Mouse (Mus musculus): ENCODE measurements at regions not wholly inside any gene's neighbourhood (a gene's known extent, or its start where the extent isn't known, plus 50 kb on each side); places are given as distances from the start of the nearest gene placed in this dataset.
"Not testable (repeated sequence)": the region's sequence is repeated elsewhere in the genome, so short reads cannot be mapped to it uniquely, and the experiment has no call there.

GRCm38 (mm10) chr12:115320641-115321040 lies 726.9 kb upstream of the Zfp386 start:
- DNase-seq: peak in 1 of 2 experiments; percentile 53

GRCm38 (mm10) chr12:115328439-115328838 lies 719.1 kb upstream of the Zfp386 start:
- no peak for DNase-seq

- DNase-seq: not testable (repeated sequence)
Observed at GRCm38 (mm10) chr12:115334770-115335169, 712.8 kb upstream of the Zfp386 start.

- no peak for DNase-seq
Observed at GRCm38 (mm10) chr12:115336594-115336993, 710.9 kb upstream of the Zfp386 start.

GRCm38 (mm10) chr12:115346112-115346511 lies 701.4 kb upstream of the Zfp386 start:
- not testable (repeated sequence) for DNase-seq

GRCm38 (mm10) chr12:115359050-115359449 lies 688.5 kb upstream of the Zfp386 start:
- not testable (repeated sequence) for DNase-seq

GRCm38 (mm10) chr12:115365628-115366027 lies 681.9 kb upstream of the Zfp386 start:
- DNase-seq: not testable (repeated sequence)

- DNase-seq: not testable (repeated sequence)
Observed at GRCm38 (mm10) chr12:115371784-115372183, 675.7 kb upstream of the Zfp386 start.

GRCm38 (mm10) chr12:115373056-115373455 lies 674.5 kb upstream of the Zfp386 start:
- DNase-seq: peak in 1 of 2 experiments; percentile 19

- DNase-seq: not testable (repeated sequence)
Observed at GRCm38 (mm10) chr12:115386479-115386878, 661.0 kb upstream of the Zfp386 start.

- no peak for DNase-seq
Observed at GRCm38 (mm10) chr12:115404116-115404515, 643.4 kb upstream of the Zfp386 start.

- no peak for DNase-seq
Observed at GRCm38 (mm10) chr12:115404657-115405056, 642.9 kb upstream of the Zfp386 start.

GRCm38 (mm10) chr12:115446247-115446646 lies 601.3 kb upstream of the Zfp386 start:
- DNase-seq: not testable (repeated sequence)

GRCm38 (mm10) chr12:115452626-115453025 lies 594.9 kb upstream of the Zfp386 start:
- peak in 1 of 2 experiments; percentile 22 for DNase-seq

- not testable (repeated sequence) for DNase-seq
Observed at GRCm38 (mm10) chr12:115464777-115465176, 582.7 kb upstream of the Zfp386 start.

- DNase-seq: not testable (repeated sequence)
Observed at GRCm38 (mm10) chr12:115468015-115468414, 579.5 kb upstream of the Zfp386 start.

- not testable (repeated sequence) for DNase-seq
Observed at GRCm38 (mm10) chr12:115468569-115468968, 579.0 kb upstream of the Zfp386 start.

- DNase-seq: no peak
Observed at GRCm38 (mm10) chr12:115498865-115499264, 548.7 kb upstream of the Zfp386 start.

- DNase-seq: not testable (repeated sequence)
Observed at GRCm38 (mm10) chr12:115507285-115507684, 540.2 kb upstream of the Zfp386 start.

GRCm38 (mm10) chr12:115508615-115509342 lies 538.7 kb upstream of the Zfp386 start:
- DNase-seq: peak in 1 of 2 experiments; percentile 8

- not testable (repeated sequence) for DNase-seq
Observed at GRCm38 (mm10) chr12:115518778-115519541, 528.6 kb upstream of the Zfp386 start.

- DNase-seq: no peak
Observed at GRCm38 (mm10) chr12:115527065-115527464, 520.5 kb upstream of the Zfp386 start.

- DNase-seq: no peak
Observed at GRCm38 (mm10) chr12:115542482-115542881, 505.0 kb upstream of the Zfp386 start.

GRCm38 (mm10) chr12:115566878-115567277 lies 480.6 kb upstream of the Zfp386 start:
- DNase-seq: not testable (repeated sequence)

Measured in spleen, adult 18-20 months (tissue).